Mouse (Mus musculus) kidney, adult 2 months (tissue): ENCODE measurements at regions not wholly inside any gene's neighbourhood (a gene's known extent, or its start where the extent isn't known, plus 50 kb on each side); places are given as distances from the start of the nearest gene placed in this dataset.

Experiments
- DNase-seq: peaks from one replicate; pipeline ENCODE4 v3.0.0; 2021
- H3K27ac ChIP-seq: fragments of 200-500 bp; 2 replicates; pipeline ENCODE4 v1.5.1; 2012; ENCODE audit warnings: low read depth, low read length, control low read depth, inconsistent platforms; ENCODE audit not compliant: insufficient read depth
- H3K27me3 ChIP-seq: fragments of 200-500 bp; replicated peaks from 2 replicates; pipeline ENCODE4 v1.6.1; 2012; ENCODE audit warnings: mild to moderate bottlenecking, moderate library complexity, low read length, inconsistent platforms; ENCODE audit not compliant: control insufficient read depth, insufficient read depth
- H3K36me3 ChIP-seq: fragments of 200-500 bp; 2 replicates; pipeline ENCODE4 v1.6.1; 2012; ENCODE audit warnings: mild to moderate bottlenecking, moderate library complexity, low read length, inconsistent platforms; ENCODE audit not compliant: control insufficient read depth, insufficient read depth
- H3K4me1 ChIP-seq: fragments of 200-500 bp; 2 replicates; pipeline ENCODE4 v1.6.1; 2011; ENCODE audit warnings: low read length; ENCODE audit not compliant: control insufficient read depth, insufficient read depth
- H3K4me3 ChIP-seq: fragments of 200-500 bp; 2 replicates; pipeline ENCODE4 v1.5.1; 2011; ENCODE audit warnings: mild to moderate bottlenecking, low read depth, low read length, control low read depth; ENCODE audit not compliant: insufficient read depth
- CTCF ChIP-seq: fragments of 200-500 bp; conservative IDR thresholded peaks from 2 replicates; pipeline ENCODE4 v1.5.1; 2011; ENCODE audit warnings: low read depth, mild to moderate bottlenecking, control low read depth, low read length, moderate library complexity, mixed read lengths; ENCODE audit not compliant: insufficient read depth, insufficient read length
- POLR2A ChIP-seq: fragments of 200-500 bp; IDR thresholded peaks from one replicate; pipeline ENCODE4 v1.6.1; 2011; ENCODE audit warnings: low read depth, low read length, control low read depth
- WGBS: fragments of 180-500 bp; shearing (Covaris S2); methylation state at CpG from one replicate; pipeline ENCODE4 v1.1.7; 2018; 5-methylcytosine and 5-hydroxymethylcytosine counted together

- Histone ChIP-seq H3K4me1 (no peaks in the 10 kb centered on the region), H3K27ac (no peak overlapping the region), H3K36me3 (no peaks in the 10 kb centered on the region), H3K27me3 (no peaks in the 10 kb centered on the region), H3K4me3 (no peak overlapping the region)
- no peak for DNase-seq
- 95% methylated on average over 1 of the region's 1 CpGs for WGBS
- TF ChIP-seq CTCF (no peak), POLR2A (no peak)
These were observed 101.7 kb downstream of the Klf6 start for GRCm38 (mm10) chr13:5962947-5963346.

- no peaks in the 10 kb centered on the region for H3K27me3 ChIP-seq
- TF ChIP-seq POLR2A (no peak), CTCF (no peak)
- H3K4me1 ChIP-seq, result no peaks in the 10 kb centered on the region
- peak; percentile 10 for DNase-seq
- H3K27ac ChIP-seq, result no peak overlapping the region
- H3K4me3 ChIP-seq, result no peak overlapping the region
- H3K36me3 ChIP-seq, result no peaks in the 10 kb centered on the region
- 39% methylated on average over 1 of the region's 1 CpGs for WGBS
These were observed 103.3 kb downstream of the Klf6 start for GRCm38 (mm10) chr13:5964626-5965025.

- no peaks in the 10 kb centered on the region for H3K36me3 ChIP-seq
- DNase-seq, result no peak
- WGBS, result 63% methylated on average over 1 of the region's 1 CpGs
- no peaks in the 10 kb centered on the region for H3K4me1 ChIP-seq
- H3K27ac ChIP-seq, result no peak overlapping the region
- TF ChIP-seq POLR2A, result no peak
- no peak for TF ChIP-seq CTCF
- no peak overlapping the region for H3K4me3 ChIP-seq
- H3K27me3 ChIP-seq, result no peaks in the 10 kb centered on the region
These were observed 117.3 kb downstream of the Klf6 start for GRCm38 (mm10) chr13:5978615-5979014.

GRCm38 (mm10) chr13:5987491-5987890 is 126.2 kb downstream of the Klf6 start:
- Histone ChIP-seq H3K27me3 (no peaks in the 10 kb centered on the region), H3K4me3 (no peak overlapping the region), H3K36me3 (no peaks in the 10 kb centered on the region), H3K27ac (no peak overlapping the region), H3K4me1 (no peaks in the 10 kb centered on the region)
- no peak for DNase-seq
- TF ChIP-seq CTCF, result no peak
- TF ChIP-seq POLR2A, result no peak
- 92% methylated on average over 2 of the region's 2 CpGs for WGBS

GRCm38 (mm10) chr13:5988407-5988806 is 127.1 kb downstream of the Klf6 start:
- 84% methylated on average over 7 of the region's 7 CpGs for WGBS
- DNase-seq, result no peak
- H3K36me3 ChIP-seq, result no peaks in the 10 kb centered on the region
- H3K27ac ChIP-seq, result no peak overlapping the region
- H3K4me1 ChIP-seq, result no peaks in the 10 kb centered on the region
- TF ChIP-seq CTCF, result no peak
- no peak for TF ChIP-seq POLR2A
- H3K27me3 ChIP-seq, result no peaks in the 10 kb centered on the region
- no peak overlapping the region for H3K4me3 ChIP-seq

- no peak overlapping the region for H3K4me3 ChIP-seq
- 51% methylated on average over 8 of the region's 8 CpGs for WGBS
These were observed 139.4 kb downstream of the Klf6 start for GRCm38 (mm10) chr13:6000559-6001217.

GRCm38 (mm10) chr13:6001218-6001564 is 139.9 kb downstream of the Klf6 start:
- no peak overlapping the region for H3K4me3 ChIP-seq

More at GRCm38 (mm10) chr13:6000559-6001217, 139.4 kb downstream of the Klf6 start:
- no peaks in the 10 kb centered on the region for H3K36me3 ChIP-seq
- DNase-seq, result no peak
- H3K27ac ChIP-seq, result no peak overlapping the region
- no peaks in the 10 kb centered on the region for H3K27me3 ChIP-seq
- no peaks in the 10 kb centered on the region for H3K4me1 ChIP-seq
- TF ChIP-seq CTCF (no peak), POLR2A (no peak)

More at GRCm38 (mm10) chr13:6001218-6001564, 139.9 kb downstream of the Klf6 start:
- Histone ChIP-seq H3K36me3 (no peaks in the 10 kb centered on the region), H3K27ac (no peak overlapping the region), H3K27me3 (no peaks in the 10 kb centered on the region), H3K4me1 (no peaks in the 10 kb centered on the region)
- no peak for TF ChIP-seq CTCF
- no peak for TF ChIP-seq POLR2A
- 56% methylated on average over 3 of the region's 3 CpGs for WGBS
- DNase-seq, result no peak
